Mouse (Mus musculus) liver, embryonic 11.5 days (tissue): ENCODE data around the gene Vgll4. TPM values are rescaled to one million over a fixed set of nuclear protein-coding genes. Genes with fewer than 3 reads are reported as not detected.

Source experiments
- ATAC-seq: fragments of 200-750 bp; cut with Nextera tagmentation; replicated peaks from 2 replicates; pipeline ENCODE4 v1.8.0; 2017; ENCODE audit warnings: moderate number of reproducible peaks, mild to moderate bottlenecking, moderate TSS enrichment, moderate library complexity; ENCODE audit not compliant: low FRiP score
- DNase-seq: peaks from one replicate; pipeline ENCODE4 v3.0.0-alpha.2; 2017; ENCODE audit warnings: low spot score
- H3K27ac ChIP-seq: fragments of 300-500 bp; sonication (generic); 2 replicates; pipeline ENCODE4 v1.5.1; 2014; ENCODE audit warnings: mild to moderate bottlenecking, low read depth, low read length, control low read depth
- H3K27me3 ChIP-seq: fragments of 300-500 bp; sonication (generic); replicated peaks from 2 replicates; pipeline ENCODE4 v1.6.1; 2014; ENCODE audit warnings: low read length, mixed read lengths; ENCODE audit not compliant: control insufficient read depth, insufficient read depth
- H3K36me3 ChIP-seq: fragments of 300-500 bp; sonication (generic); 2 replicates; pipeline ENCODE4 v1.6.1; 2014; ENCODE audit warnings: mild to moderate bottlenecking, low read length, moderate library complexity, mixed read lengths; ENCODE audit not compliant: control insufficient read depth, insufficient read depth
- H3K4me1 ChIP-seq: fragments of 300-500 bp; sonication (generic); replicated peaks from 2 replicates; pipeline ENCODE4 v1.6.1; 2014; ENCODE audit warnings: low read length, mixed read lengths; ENCODE audit not compliant: control insufficient read depth, insufficient read depth
- H3K4me2 ChIP-seq: fragments of 300-500 bp; sonication (generic); 2 replicates; pipeline ENCODE4 v1.6.1; 2014; ENCODE audit warnings: mild to moderate bottlenecking, control low read depth, moderate library complexity
- H3K4me3 ChIP-seq: fragments of 300-500 bp; sonication (generic); 2 replicates; pipeline ENCODE4 v1.5.1; 2014; ENCODE audit warnings: low read depth, low read length, control low read depth
- H3K9ac ChIP-seq: fragments of 300-500 bp; sonication (generic); 2 replicates; pipeline ENCODE4 v1.6.1; 2014; ENCODE audit warnings: low read depth, low read length, control low read depth
- H3K9me3 ChIP-seq: fragments of 300-500 bp; sonication (generic); 2 replicates; pipeline ENCODE4 v1.6.1; 2016; ENCODE audit warnings: low read length, inconsistent platforms, mixed read lengths; ENCODE audit not compliant: control insufficient read depth
- WGBS: fragments of 180-500 bp; shearing (Covaris S2); extraction: QIAGEN DNeasy Blood & Tissue Kit; methylation state at CpG from one replicate; pipeline ENCODE4 v1.1.7; 2014; 5-methylcytosine and 5-hydroxymethylcytosine counted together
- polyA plus RNA-seq: library from polyadenylated mRNA; unstranded; fragments of >200 nt; fragmentation: Nextera tagmentation; extraction: Ambion mirVana; gene quantifications from 2 replicates; pipeline ENCODE4 v1.2.1, GENCODE M21; 2014

Vgll4 gene
- polyA plus RNA-seq, 1 experiment from 2014 or later = 37.8 TPM

DNA sequence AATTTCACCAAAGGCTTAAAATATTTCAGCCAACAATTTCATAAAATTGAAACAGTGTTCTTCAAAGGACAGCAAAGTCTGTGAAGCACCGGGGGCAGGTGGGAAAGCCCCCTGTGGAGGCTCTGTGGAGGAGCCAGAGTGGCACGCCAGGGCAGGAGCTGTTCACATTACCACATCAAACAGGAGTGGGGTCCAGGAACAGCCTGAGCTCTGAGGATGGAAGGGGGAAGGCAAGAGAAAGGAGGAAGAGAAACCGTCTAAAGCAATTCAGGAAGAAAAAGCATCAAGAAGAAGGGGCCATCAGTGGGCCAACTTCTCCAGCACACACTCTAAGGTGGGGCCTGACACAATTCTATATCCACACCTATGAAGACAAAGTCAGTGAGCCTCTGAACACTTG, 36.3 kb upstream of the Vgll4 start:
- DNase-seq = no peak
- 85% methylated on average over 3 of the region's 3 CpGs for WGBS
- no peak for ATAC-seq
- Histone ChIP-seq H3K9me3 (no peaks in the 10 kb centered on the region), H3K27ac (no peak overlapping the region), H3K36me3 (peaks cover 9% of the 10 kb centered on the region; the same call in 1 of the 2 replicates), H3K27me3 (no peaks in the 10 kb centered on the region), H3K4me1 (peaks cover 4% of the 10 kb centered on the region), H3K9ac (no peak overlapping the region), H3K4me3 (no peak overlapping the region), H3K4me2 (no peak overlapping the region)

DNA sequence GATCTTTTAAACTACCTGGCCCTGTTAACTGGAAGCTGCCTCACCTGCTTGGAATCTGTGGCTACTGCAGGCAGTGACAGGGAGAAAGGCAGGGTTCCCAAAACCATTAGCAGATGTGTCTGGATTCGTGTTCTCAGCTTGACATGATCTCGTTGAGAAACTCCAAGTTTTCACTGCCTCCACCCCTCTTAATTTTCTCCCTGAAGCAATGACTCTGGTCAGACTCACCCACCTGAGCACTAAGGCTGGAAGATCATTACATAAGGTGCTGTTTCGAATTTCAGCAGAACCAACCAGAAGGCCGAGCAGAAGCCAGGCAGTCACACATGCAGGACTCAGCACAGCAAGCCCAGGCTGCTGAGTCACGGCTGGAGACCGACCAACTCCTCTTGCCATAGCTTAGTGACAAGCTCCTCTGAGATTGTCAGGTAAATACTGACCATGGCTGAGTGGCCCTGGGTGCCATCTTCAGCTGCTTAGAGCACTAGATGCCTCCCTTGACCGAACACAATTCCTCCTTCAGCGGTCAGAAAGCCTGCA, 35.6 kb upstream of the Vgll4 start:
- WGBS = 88% methylated on average over 8 of the region's 8 CpGs
- H3K4me1 ChIP-seq = peaks cover 4% of the 10 kb centered on the region
- H3K4me3 ChIP-seq = no peak overlapping the region
- no peak overlapping the region for H3K9ac ChIP-seq
- H3K27me3 ChIP-seq = no peaks in the 10 kb centered on the region
- ATAC-seq = no peak
- peaks cover 7% of the 10 kb centered on the region; the same call in 1 of the 2 replicates for H3K36me3 ChIP-seq
- no peaks in the 10 kb centered on the region for H3K9me3 ChIP-seq
- H3K27ac ChIP-seq = no peak overlapping the region
- no peak for DNase-seq
- H3K4me2 ChIP-seq = no peak overlapping the region

- Histone ChIP-seq H3K9me3 (no peaks in the 10 kb centered on the region), H3K4me3 (no peak overlapping the region), H3K36me3 (peaks cover 5% of the 10 kb centered on the region; the same call in 1 of the 2 replicates), H3K27ac (no peak overlapping the region), H3K27me3 (no peaks in the 10 kb centered on the region), H3K4me2 (no peak overlapping the region), H3K9ac (no peak overlapping the region), H3K4me1 (peaks cover 4% of the 10 kb centered on the region)
- ATAC-seq (no peak), DNase-seq (no peak)
- WGBS = 87% methylated on average over 8 of the region's 8 CpGs
These were observed 34.8 kb upstream of the Vgll4 start for GRCm38 (mm10) chr6:115004636-115005035.

DNA sequence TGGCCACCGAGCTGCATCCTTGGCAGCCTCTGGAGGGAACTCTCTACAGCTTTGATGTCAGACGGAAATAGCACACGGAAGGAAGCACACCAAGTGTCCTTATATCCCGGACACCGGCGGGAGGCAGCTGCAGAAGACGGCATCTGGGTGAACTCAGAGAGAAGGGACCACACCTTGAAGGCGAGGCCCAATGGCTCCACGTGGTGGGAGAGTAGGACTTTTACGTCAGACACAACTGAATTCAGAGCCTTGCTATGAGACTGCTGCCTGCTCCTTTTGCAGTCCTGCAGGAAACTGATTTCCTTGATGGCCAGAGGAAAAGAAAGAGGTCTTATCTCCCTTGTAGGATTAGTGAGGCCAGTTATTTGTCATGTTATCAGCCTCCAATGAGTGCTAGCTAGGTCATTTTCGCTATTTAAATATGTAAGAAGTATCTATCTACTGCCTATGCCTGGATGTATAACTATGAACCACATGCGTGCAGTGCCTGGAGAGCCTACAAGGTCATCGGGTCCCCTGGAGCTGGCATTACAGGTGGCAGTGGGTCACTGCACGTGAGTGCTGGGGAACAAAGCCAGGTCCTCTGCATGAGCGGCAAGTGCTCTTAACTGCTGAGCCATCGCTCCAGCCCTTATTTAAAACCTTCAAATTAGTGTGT, 28.7 kb upstream of the Vgll4 start:
- ATAC-seq = no peak
- Histone ChIP-seq H3K4me1 (no peaks in the 10 kb centered on the region), H3K27me3 (no peaks in the 10 kb centered on the region), H3K4me3 (no peak overlapping the region), H3K4me2 (no peak overlapping the region), H3K36me3 (no peaks in the 10 kb centered on the region), H3K9me3 (no peaks in the 10 kb centered on the region), H3K9ac (no peak overlapping the region), H3K27ac (no peak overlapping the region)
- 75% methylated on average over 16 of the region's 16 CpGs for WGBS
- no peak for DNase-seq

- H3K36me3 ChIP-seq = no peaks in the 10 kb centered on the region
- no peak overlapping the region for H3K4me2 ChIP-seq
- DNase-seq (no peak), ATAC-seq (no peak)
- WGBS = 79% methylated on average over 5 of the region's 5 CpGs
- no peak overlapping the region for H3K4me3 ChIP-seq
- no peaks in the 10 kb centered on the region for H3K4me1 ChIP-seq
- H3K27ac ChIP-seq = no peak overlapping the region
- H3K9ac ChIP-seq = no peak overlapping the region
- H3K27me3 ChIP-seq = no peaks in the 10 kb centered on the region
- no peaks in the 10 kb centered on the region for H3K9me3 ChIP-seq
These were observed 27.7 kb upstream of the Vgll4 start for GRCm38 (mm10) chr6:114997471-114997870.

DNA sequence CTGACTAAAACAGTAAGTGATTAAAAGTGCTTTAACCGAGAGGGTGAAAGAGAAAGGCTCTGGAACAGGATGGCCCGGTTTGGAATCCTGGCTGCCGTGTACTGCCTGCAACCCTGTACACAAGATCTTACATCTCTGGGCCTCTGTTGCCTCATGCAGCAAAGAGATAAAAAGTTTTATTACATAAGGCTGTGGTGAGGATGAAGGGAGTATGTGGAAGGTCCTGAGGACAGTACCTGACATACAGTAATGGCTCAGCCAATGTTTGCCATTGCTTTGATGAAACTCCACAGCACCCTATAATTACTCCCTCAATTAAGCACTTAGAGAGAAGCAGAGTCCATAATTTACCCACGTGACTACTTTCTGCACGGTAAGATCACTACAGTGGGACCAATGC, 27.1 kb upstream of the Vgll4 start:
- no peak overlapping the region for H3K27ac ChIP-seq
- no peaks in the 10 kb centered on the region for H3K9me3 ChIP-seq
- no peak overlapping the region for H3K4me2 ChIP-seq
- ATAC-seq (no peak), DNase-seq (no peak)
- H3K27me3 ChIP-seq = no peaks in the 10 kb centered on the region
- 78% methylated on average over 5 of the region's 5 CpGs for WGBS
- H3K4me3 ChIP-seq = no peak overlapping the region
- H3K9ac ChIP-seq = no peak overlapping the region
- no peaks in the 10 kb centered on the region for H3K36me3 ChIP-seq
- H3K4me1 ChIP-seq = no peaks in the 10 kb centered on the region

- H3K27ac ChIP-seq = no peak overlapping the region
- no peaks in the 10 kb centered on the region for H3K9me3 ChIP-seq
- no peak overlapping the region for H3K9ac ChIP-seq
- H3K4me1 ChIP-seq = no peaks in the 10 kb centered on the region
- H3K36me3 ChIP-seq = no peaks in the 10 kb centered on the region
- no peaks in the 10 kb centered on the region for H3K27me3 ChIP-seq
- no peak for ATAC-seq
- no peak for DNase-seq
- H3K4me2 ChIP-seq = no peak overlapping the region
- no peak overlapping the region for H3K4me3 ChIP-seq
- 85% methylated on average over 5 of the region's 5 CpGs for WGBS
These were observed 24.3 kb upstream of the Vgll4 start for GRCm38 (mm10) chr6:114994079-114994478.

DNA sequence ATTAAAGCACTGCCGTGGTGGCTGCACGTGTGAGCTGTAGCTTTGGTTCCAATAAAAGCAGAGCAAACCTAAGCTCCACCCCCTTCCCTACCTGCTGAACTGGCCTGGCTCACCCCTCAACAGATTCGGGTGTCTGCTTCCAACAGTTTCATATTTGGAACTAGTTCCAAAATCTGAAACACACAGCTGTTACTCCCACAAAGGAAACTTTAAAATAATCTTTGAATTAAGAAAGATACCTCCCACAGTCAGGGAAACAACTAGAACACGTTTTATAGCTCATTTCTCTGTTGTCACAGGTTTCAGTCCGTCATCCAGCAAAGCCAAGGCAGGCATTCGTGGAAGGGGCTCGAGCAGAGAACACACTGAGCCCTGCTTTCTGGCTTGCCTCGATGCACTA, 23.9 kb upstream of the Vgll4 start:
- Histone ChIP-seq H3K4me3 (no peak overlapping the region), H3K36me3 (no peaks in the 10 kb centered on the region), H3K9me3 (no peaks in the 10 kb centered on the region), H3K27ac (no peak overlapping the region), H3K4me2 (no peak overlapping the region), H3K9ac (no peak overlapping the region), H3K4me1 (no peaks in the 10 kb centered on the region), H3K27me3 (no peaks in the 10 kb centered on the region)
- ATAC-seq (no peak), DNase-seq (no peak)
- 78% methylated on average over 8 of the region's 8 CpGs for WGBS

DNA sequence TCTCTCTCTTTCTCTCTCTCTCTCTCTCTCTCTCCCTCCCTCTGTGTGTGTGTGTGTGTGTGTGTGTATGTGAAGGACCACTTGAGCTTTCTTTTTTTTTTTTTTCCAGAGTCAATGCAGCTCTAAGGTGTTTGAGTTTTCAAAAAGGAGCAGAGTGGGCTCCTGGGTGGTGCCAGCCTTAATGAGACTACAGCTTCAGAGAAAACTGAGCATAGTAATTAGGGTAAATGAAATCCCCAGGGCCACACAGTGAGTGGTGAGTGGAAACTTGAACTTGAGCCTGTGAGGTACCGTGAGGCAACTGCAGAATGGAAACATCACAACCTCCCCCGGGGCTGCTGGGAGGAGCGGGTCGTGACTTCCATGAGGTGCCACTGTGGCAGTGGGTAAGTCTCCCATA, 22.1 kb upstream of the Vgll4 start:
- Histone ChIP-seq H3K9me3 (no peaks in the 10 kb centered on the region), H3K4me2 (no peak overlapping the region), H3K9ac (no peak overlapping the region), H3K4me1 (no peaks in the 10 kb centered on the region), H3K27me3 (no peaks in the 10 kb centered on the region), H3K36me3 (no peaks in the 10 kb centered on the region), H3K27ac (no peak overlapping the region), H3K4me3 (no peak overlapping the region)
- DNase-seq = no peak
- 92% methylated on average over 4 of the region's 4 CpGs for WGBS
- no peak for ATAC-seq
